In genomic region chr6:119922544-119922943, GRCm38 (mm10) we compare ENCODE assay signal across 27 mouse cellular contexts.
"Had no signal": no experiment of that assay in that cellular context is flagged by ENCODE, and none has a peak within 500 bp of the region (broad histone marks: within the 10 kb centered on the region; RNA-seq: fewer than 3 reads in every experiment).

No protein-coding gene starts in this region.

- DNase-seq: gastrocnemius, adult 2 months; gastrocnemius, postnatal 10 days; gastrocnemius, postnatal 25 days; heart, adult 18-20 months; heart, postnatal 14 days; heart, postnatal 36 days; kidney, adult 11 months; kidney, adult 2 months; kidney, adult 9 months; kidney, postnatal 14 days; kidney, postnatal 36 days; layer of hippocampus, adult 9-11 months; layer of hippocampus, postnatal 36 days; left cerebral cortex, postnatal 4 days had no signal

- H3K4me2 ChIP-seq: heart, embryonic 11.5 days; heart, embryonic 13.5 days; heart, embryonic 15.5 days; hindbrain, embryonic 13.5 days; hindbrain, embryonic 15.5 days; kidney, embryonic 15.5 days; limb, embryonic 13.5 days; limb, embryonic 15.5 days; liver, embryonic 12.5 days had no signal

- H3K4me3 ChIP-seq: gastrocnemius, adult 2 months; heart, embryonic 13.5 days; heart, embryonic 15.5 days; hindbrain, embryonic 13.5 days; hindbrain, embryonic 15.5 days; kidney, embryonic 15.5 days; limb, embryonic 13.5 days; limb, embryonic 15.5 days; liver, embryonic 12.5 days had no signal

- H3K9me3 ChIP-seq: heart, embryonic 13.5 days; heart, embryonic 15.5 days; hindbrain, embryonic 13.5 days; hindbrain, embryonic 15.5 days; kidney, embryonic 15.5 days; limb, embryonic 13.5 days; limb, embryonic 15.5 days; liver, embryonic 12.5 days had no signal

- H3K27ac ChIP-seq: gastrocnemius, adult 2 months; heart, embryonic 13.5 days; heart, embryonic 15.5 days; hindbrain, embryonic 13.5 days; hindbrain, embryonic 15.5 days; hindbrain, postnatal 0 days; kidney, embryonic 15.5 days; kidney, postnatal 0 days; limb, embryonic 13.5 days; limb, embryonic 15.5 days; liver, embryonic 12.5 days; liver, embryonic 14.5 days had no signal

- H3K27me3 ChIP-seq: heart, embryonic 13.5 days; heart, embryonic 15.5 days; hindbrain, embryonic 13.5 days; hindbrain, embryonic 15.5 days; kidney, embryonic 15.5 days; limb, embryonic 13.5 days; limb, embryonic 15.5 days; liver, embryonic 12.5 days had no signal

- ATAC-seq: hindbrain, postnatal 0 days; intestine, embryonic 16.5 days; liver, embryonic 12.5 days had no signal

- H3K4me1 ChIP-seq: heart, embryonic 13.5 days; heart, embryonic 15.5 days; hindbrain, embryonic 13.5 days; hindbrain, embryonic 15.5 days; kidney, embryonic 15.5 days; limb, embryonic 13.5 days; limb, embryonic 15.5 days; liver, embryonic 12.5 days had no signal

- H3K9ac ChIP-seq: heart, embryonic 13.5 days; heart, embryonic 15.5 days; hindbrain, embryonic 13.5 days; hindbrain, embryonic 15.5 days; kidney, embryonic 15.5 days; limb, embryonic 13.5 days; limb, embryonic 15.5 days; liver, embryonic 12.5 days; liver, embryonic 14.5 days had no signal
